Mouse (Mus musculus): ENCODE results near the gene Esp1. TPM values are rescaled to one million over a fixed set of nuclear protein-coding genes. Genes with fewer than 3 reads are reported as not detected.
"Not testable (repeated sequence)": the region's sequence is repeated elsewhere in the genome, so short reads cannot be mapped to it uniquely, and the experiment has no call there.

The Esp1 gene
- not detected in 2 replicates for polyA plus RNA-seq (2014; fragmentation: Nextera tagmentation; extraction: Ambion mirVana)

GRCm38 (mm10) chr17:40726820-40727219 lies at the start of gene Esp1:
Gene Esp1 (plus strand): TSS chr17:40727120.
- Histone ChIP-seq H3K27me3 (ENCODE audit: control insufficient read depth, insufficient read depth, low read length) (no peaks in the 10 kb centered on the region), H3K36me3 (ENCODE audit: control insufficient read depth, insufficient read depth, low read length) (no peaks in the 10 kb centered on the region), H3K4me1 (ENCODE audit: control insufficient read depth, insufficient read depth, low read length) (no peaks in the 10 kb centered on the region), H3K4me3 (replicated peaks; ENCODE audit: low read depth, low read length) (no peak within 1 kb of the TSS), H3K9me3 (ENCODE audit: control insufficient read depth, low read length) (no peaks in the 10 kb centered on the region), H3K4me2 (ENCODE audit: low read length) (no peak within 1 kb of the TSS), H3K9ac (replicated peaks; ENCODE audit: low read length) (no peak within 1 kb of the TSS), H3K27ac (replicated peaks; ENCODE audit: low read depth, low read length) (no peak within 1 kb of the TSS)
- ATAC-seq (ENCODE audit: low FRiP score, low TSS enrichment) = no peak
- whole genome bisulfite sequencing = 86% methylated on average over 2 of the region's 2 CpGs
- DNase-seq = no peak

- Histone ChIP-seq H3K36me3 (ENCODE audit: control insufficient read depth, insufficient read depth, low read length) (no peaks in the 10 kb centered on the region), H3K27me3 (ENCODE audit: control insufficient read depth, insufficient read depth, low read length) (no peaks in the 10 kb centered on the region), H3K4me1 (ENCODE audit: control insufficient read depth, insufficient read depth, low read length) (no peaks in the 10 kb centered on the region), H3K4me3 (replicated peaks; ENCODE audit: low read depth, low read length) (no peak overlapping the region), H3K27ac (replicated peaks; ENCODE audit: low read depth, low read length) (no peak overlapping the region), H3K4me2 (ENCODE audit: low read length) (no peak overlapping the region), H3K9me3 (ENCODE audit: control insufficient read depth, low read length) (no peaks in the 10 kb centered on the region), H3K9ac (replicated peaks; ENCODE audit: low read length) (no peak overlapping the region)
- ATAC-seq (ENCODE audit: low FRiP score, low TSS enrichment) (no peak), DNase-seq (no peak)
Observed at GRCm38 (mm10) chr17:40716273-40716672, 10.6 kb upstream of the Esp1 start.

GRCm38 (mm10) chr17:40717055-40717454 lies 9.9 kb upstream of the Esp1 start:
- ATAC-seq (ENCODE audit: low FRiP score, low TSS enrichment); H3K4me3 ChIP-seq (replicated peaks; ENCODE audit: low read depth, low read length); H3K36me3 ChIP-seq (ENCODE audit: control insufficient read depth, insufficient read depth, low read length): not testable (repeated sequence)

GRCm38 (mm10) chr17:40731296-40731695 lies 4.4 kb downstream of the Esp1 start:
- ATAC-seq (ENCODE audit: low FRiP score, low TSS enrichment) = no peak
- Histone ChIP-seq H3K27me3 (ENCODE audit: control insufficient read depth, insufficient read depth, low read length) (no peaks in the 10 kb centered on the region), H3K9ac (replicated peaks; ENCODE audit: low read length) (no peak overlapping the region), H3K4me2 (ENCODE audit: low read length) (no peak overlapping the region), H3K9me3 (ENCODE audit: control insufficient read depth, low read length) (no peaks in the 10 kb centered on the region), H3K4me3 (replicated peaks; ENCODE audit: low read depth, low read length) (no peak overlapping the region), H3K4me1 (ENCODE audit: control insufficient read depth, insufficient read depth, low read length) (no peaks in the 10 kb centered on the region), H3K36me3 (ENCODE audit: control insufficient read depth, insufficient read depth, low read length) (no peaks in the 10 kb centered on the region), H3K27ac (replicated peaks; ENCODE audit: low read depth, low read length) (no peak overlapping the region)
- no peak for DNase-seq
- WGBS = 87% methylated on average over 2 of the region's 2 CpGs

More at GRCm38 (mm10) chr17:40717055-40717454, 9.9 kb upstream of the Esp1 start:
- H3K27ac ChIP-seq (replicated peaks; ENCODE audit: low read depth, low read length); H3K4me2 ChIP-seq (ENCODE audit: low read length); H3K27me3 ChIP-seq (ENCODE audit: control insufficient read depth, insufficient read depth, low read length); H3K9ac ChIP-seq (replicated peaks; ENCODE audit: low read length); DNase-seq; H3K4me1 ChIP-seq (ENCODE audit: control insufficient read depth, insufficient read depth, low read length); H3K9me3 ChIP-seq (ENCODE audit: control insufficient read depth, low read length): not testable (repeated sequence)

GRCm38 (mm10) chr17:40731724-40732123 lies 4.8 kb downstream of the Esp1 start:
- no peaks in the 10 kb centered on the region for H3K9me3 ChIP-seq (ENCODE audit: control insufficient read depth, low read length)
- DNase-seq = no peak
- no peaks in the 10 kb centered on the region for H3K36me3 ChIP-seq (ENCODE audit: control insufficient read depth, insufficient read depth, low read length)
- no peak overlapping the region for H3K9ac ChIP-seq (replicated peaks; ENCODE audit: low read length)
- H3K27me3 ChIP-seq (ENCODE audit: control insufficient read depth, insufficient read depth, low read length) = no peaks in the 10 kb centered on the region
- H3K27ac ChIP-seq (replicated peaks; ENCODE audit: low read depth, low read length) = no peak overlapping the region
- H3K4me1 ChIP-seq (ENCODE audit: control insufficient read depth, insufficient read depth, low read length) = no peaks in the 10 kb centered on the region
- ATAC-seq (ENCODE audit: low FRiP score, low TSS enrichment) = no peak
- no peak overlapping the region for H3K4me3 ChIP-seq (replicated peaks; ENCODE audit: low read depth, low read length)
- 71% methylated on average over 4 of the region's 4 CpGs for WGBS
- no peak overlapping the region for H3K4me2 ChIP-seq (ENCODE audit: low read length)

GRCm38 (mm10) chr17:40763662-40764061 lies 36.7 kb downstream of the Esp1 start:
- DNase-seq = no peak
- no peak overlapping the region for H3K27ac ChIP-seq (replicated peaks; ENCODE audit: low read depth, low read length)
- no peak overlapping the region for H3K4me2 ChIP-seq (ENCODE audit: low read length)
- 84% methylated on average over 4 of the region's 4 CpGs for WGBS
- no peak for ATAC-seq (ENCODE audit: low FRiP score, low TSS enrichment)
- no peaks in the 10 kb centered on the region for H3K27me3 ChIP-seq (ENCODE audit: control insufficient read depth, insufficient read depth, low read length)
- no peaks in the 10 kb centered on the region for H3K36me3 ChIP-seq (ENCODE audit: control insufficient read depth, insufficient read depth, low read length)
- H3K9ac ChIP-seq (replicated peaks; ENCODE audit: low read length) = no peak overlapping the region
- H3K4me1 ChIP-seq (ENCODE audit: control insufficient read depth, insufficient read depth, low read length) = no peaks in the 10 kb centered on the region
- H3K4me3 ChIP-seq (replicated peaks; ENCODE audit: low read depth, low read length) = no peak overlapping the region
- H3K9me3 ChIP-seq (ENCODE audit: control insufficient read depth, low read length) = no peaks in the 10 kb centered on the region

GRCm38 (mm10) chr17:40767120-40767519 lies 40.2 kb downstream of the Esp1 start:
- no peak for DNase-seq
- WGBS = 74% methylated on average over 1 of the region's 1 CpGs
- H3K4me2 ChIP-seq (ENCODE audit: low read length) = no peak overlapping the region
- no peak overlapping the region for H3K9ac ChIP-seq (replicated peaks; ENCODE audit: low read length)
- ATAC-seq (ENCODE audit: low FRiP score, low TSS enrichment) = no peak
- no peak overlapping the region for H3K27ac ChIP-seq (replicated peaks; ENCODE audit: low read depth, low read length)
- H3K4me1 ChIP-seq (ENCODE audit: control insufficient read depth, insufficient read depth, low read length) = no peaks in the 10 kb centered on the region
- no peaks in the 10 kb centered on the region for H3K36me3 ChIP-seq (ENCODE audit: control insufficient read depth, insufficient read depth, low read length)
- H3K27me3 ChIP-seq (ENCODE audit: control insufficient read depth, insufficient read depth, low read length) = no peaks in the 10 kb centered on the region
- no peak overlapping the region for H3K4me3 ChIP-seq (replicated peaks; ENCODE audit: low read depth, low read length)
- H3K9me3 ChIP-seq (ENCODE audit: control insufficient read depth, low read length) = no peaks in the 10 kb centered on the region

Other genes starting within 250 kb of the Esp1 start
- gene Esp8, start 207.1 kb upstream of the Esp1 start, polyA plus RNA-seq (2014; fragmentation: Nextera tagmentation; extraction: Ambion mirVana) = not detected in 2 replicates
- not detected in 2 replicates for gene Esp6, start 165.6 kb upstream of the Esp1 start, polyA plus RNA-seq (2014; fragmentation: Nextera tagmentation; extraction: Ambion mirVana)
- gene Esp4, start 128.5 kb upstream of the Esp1 start, polyA plus RNA-seq (2014; fragmentation: Nextera tagmentation; extraction: Ambion mirVana) = not detected in 2 replicates
- gene Esp3, start 95.0 kb upstream of the Esp1 start, polyA plus RNA-seq (2014; fragmentation: Nextera tagmentation; extraction: Ambion mirVana) = not detected in 2 replicates
- not detected in 2 replicates for gene Crisp2, start 79.9 kb downstream of the Esp1 start, polyA plus RNA-seq (2014; fragmentation: Nextera tagmentation; extraction: Ambion mirVana)
- gene Rhag, start 84.0 kb downstream of the Esp1 start, polyA plus RNA-seq (2014; fragmentation: Nextera tagmentation; extraction: Ambion mirVana) = 0.13 TPM in 1 of 2 replicates, not detected in the other
- gene 9130008F23Rik, start 153.4 kb downstream of the Esp1 start, polyA plus RNA-seq (2014; fragmentation: Nextera tagmentation; extraction: Ambion mirVana) = 0.16 and 0.28 TPM in 2 replicates
- gene Glyatl3, start 187.2 kb downstream of the Esp1 start, polyA plus RNA-seq (2014; fragmentation: Nextera tagmentation; extraction: Ambion mirVana) = not detected in 2 replicates
- gene Mut, start 207.6 kb downstream of the Esp1 start, polyA plus RNA-seq (2014; fragmentation: Nextera tagmentation; extraction: Ambion mirVana) = 15.0 and 26.5 TPM in 2 replicates
- gene Cenpq, start 207.9 kb downstream of the Esp1 start, polyA plus RNA-seq (2014; fragmentation: Nextera tagmentation; extraction: Ambion mirVana) = 9.5 and 11.6 TPM in 2 replicates

All from midbrain, embryonic 14.5 days (tissue).